10 mouse cellular contexts compared by ENCODE assay signal in the genomic region with DNA sequence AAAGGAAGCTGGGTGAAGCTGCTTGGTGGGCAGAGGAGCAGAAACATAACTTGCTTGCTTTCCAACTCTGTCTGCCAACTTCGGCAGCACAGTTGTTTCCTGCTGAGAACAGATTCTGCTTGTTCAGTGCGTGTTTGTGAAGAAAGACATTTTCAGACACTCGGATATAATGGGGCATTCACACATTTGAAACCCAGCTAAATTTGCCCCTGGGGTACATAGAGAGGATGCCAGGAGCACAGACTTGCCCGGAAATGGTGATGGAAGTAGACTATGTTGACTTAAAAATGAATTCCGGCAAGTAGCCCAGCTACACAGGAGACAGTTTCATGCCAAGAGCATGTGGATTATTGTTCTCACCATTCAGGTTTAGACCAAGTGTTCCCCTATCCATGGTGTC.
DNase-seq lines count a peak whose midpoint lies in the region; ATAC-seq lines count a peak whose summit lies in the region.
"Had no signal": no experiment of that assay in that cellular context is flagged by ENCODE, and none has a peak within 500 bp of the region (broad histone marks: within the 10 kb centered on the region; RNA-seq: fewer than 3 reads in every experiment).

No protein-coding gene starts in this region.

- H3K4me2 ChIP-seq in midbrain, embryonic 15.5 days = no peak overlapping the region
- H3K4me2 ChIP-seq in midbrain, embryonic 13.5 days (replicated peaks) = no peak overlapping the region
- H3K4me2 ChIP-seq in embryonic facial prominence, embryonic 14.5 days (ENCODE audit: low read depth, low read length) = peak overlapping the region; percentile 38
- H3K4me2 ChIP-seq: liver, embryonic 15.5 days had no signal

- peaks cover 6% of the 10 kb centered on the region; the same call in 1 of the 2 replicates for H3K4me1 ChIP-seq in midbrain, embryonic 15.5 days
- no peaks in the 10 kb centered on the region for H3K4me1 ChIP-seq in midbrain, embryonic 13.5 days (replicated peaks)
- H3K4me1 ChIP-seq in embryonic facial prominence, embryonic 14.5 days (ENCODE audit: control insufficient read depth, insufficient read depth, low read length) = 0 out of 2 replicates have a peak, but pooled peaks cover 5% of the 10 kb centered on the region
- H3K4me1 ChIP-seq: liver, embryonic 15.5 days had no signal

- peak; percentile 86 for ATAC-seq in midbrain, embryonic 15.5 days (replicated peaks)
- no peak for ATAC-seq in midbrain, embryonic 13.5 days
- ATAC-seq in embryonic facial prominence, embryonic 14.5 days (ENCODE audit: low read depth) = no peak; the same call in 1 of the 2 replicates

- DNase-seq in embryonic facial prominence, embryonic 14.5 days (ENCODE audit: low spot score) = peak; percentile 35
- peak; percentile 67 to 86 for DNase-seq in layer of hippocampus, postnatal 14 days (ENCODE audit: low spot score in 2 of 2)
- DNase-seq in right cerebral cortex, postnatal 36 days (ENCODE audit: low spot score in 2 of 2) = peak; percentile 44 to 77
- no peak for DNase-seq in testis, postnatal 10 days (ENCODE audit: low spot score)
- no peak for DNase-seq in embryo, embryonic 10.5 days (ENCODE audit: low spot score)
- DNase-seq in ovary, postnatal 14 days (ENCODE audit: low spot score) = no peak

- H3K9me3 ChIP-seq in midbrain, embryonic 15.5 days = no peaks in the 10 kb centered on the region
- H3K9me3 ChIP-seq in midbrain, embryonic 13.5 days = no peaks in the 10 kb centered on the region
- H3K9me3 ChIP-seq in embryonic facial prominence, embryonic 14.5 days (ENCODE audit: control insufficient read depth, low read length) = no peaks in the 10 kb centered on the region
- H3K9me3 ChIP-seq: G1E; liver, embryonic 15.5 days had no signal

- H3K27ac ChIP-seq in midbrain, embryonic 15.5 days = peak overlapping the region; percentile 48
- no peak overlapping the region for H3K27ac ChIP-seq in midbrain, embryonic 13.5 days
- H3K27ac ChIP-seq in embryonic facial prominence, embryonic 14.5 days (replicated peaks; ENCODE audit: low read depth, low read length) = no peak overlapping the region
- H3K27ac ChIP-seq: liver, embryonic 15.5 days had no signal

- no peak overlapping the region for H3K4me3 ChIP-seq in midbrain, embryonic 15.5 days
- H3K4me3 ChIP-seq in midbrain, embryonic 13.5 days (replicated peaks) = no peak overlapping the region
- no peak overlapping the region for H3K4me3 ChIP-seq in embryonic facial prominence, embryonic 14.5 days (ENCODE audit: low read depth, low read length)
- H3K4me3 ChIP-seq: liver, embryonic 15.5 days had no signal

- no peaks in the 10 kb centered on the region for H3K36me3 ChIP-seq in midbrain, embryonic 15.5 days (replicated peaks)
- no peaks in the 10 kb centered on the region for H3K36me3 ChIP-seq in midbrain, embryonic 13.5 days
- H3K36me3 ChIP-seq in embryonic facial prominence, embryonic 14.5 days (ENCODE audit: control insufficient read depth, insufficient read depth, low read length) = no peaks in the 10 kb centered on the region
- H3K36me3 ChIP-seq: G1E; liver, embryonic 15.5 days had no signal

- H3K27me3 ChIP-seq in midbrain, embryonic 15.5 days (replicated peaks) = no peaks in the 10 kb centered on the region
- no peaks in the 10 kb centered on the region for H3K27me3 ChIP-seq in midbrain, embryonic 13.5 days
- no peaks in the 10 kb centered on the region for H3K27me3 ChIP-seq in embryonic facial prominence, embryonic 14.5 days (replicated peaks; ENCODE audit: control insufficient read depth, insufficient read depth, low read length)
- H3K27me3 ChIP-seq: liver, embryonic 15.5 days had no signal

- whole genome bisulfite sequencing in midbrain, embryonic 15.5 days = 59% methylated on average over 5 of the region's 5 CpGs
- 61% methylated on average over 5 of the region's 5 CpGs for WGBS in midbrain, embryonic 13.5 days
- 25% methylated on average over 5 of the region's 5 CpGs for WGBS in embryonic facial prominence, embryonic 14.5 days

- H3K9ac ChIP-seq in midbrain, embryonic 15.5 days = no peak overlapping the region
- H3K9ac ChIP-seq in midbrain, embryonic 13.5 days (replicated peaks) = no peak overlapping the region
- H3K9ac ChIP-seq in embryonic facial prominence, embryonic 14.5 days (ENCODE audit: low read depth, low read length) = no peak overlapping the region; the same call in 1 of the 2 replicates
- H3K9ac ChIP-seq: liver, embryonic 15.5 days had no signal

Comparison
In these comparisons a context has a peak if more than half of its experiments do, and no peak if none do; other contexts are left out.
1. DNase-seq: peak in embryonic facial prominence, embryonic 14.5 days (single experiment), layer of hippocampus, postnatal 14 days (2 of 2) and right cerebral cortex, postnatal 36 days (2 of 2); none in testis, postnatal 10 days (single experiment), embryo, embryonic 10.5 days (single experiment) and ovary, postnatal 14 days (single experiment).